Mouse (Mus musculus): ENCODE data around the gene Bend6.

Bend6 gene

GRCm38 (mm10) chr1:33911589-33911988 is 4.0 kb upstream of the Bend6 start:
- in situ Hi-C loops (cut with MboI; ENCODE audit: low pct_unique_long_range_greater_than_20kb in 1 of 2, low sequenced_read_pairs in 2 of 2, unreplicated experiment in 1 of 2), result no loop called here

DNA sequence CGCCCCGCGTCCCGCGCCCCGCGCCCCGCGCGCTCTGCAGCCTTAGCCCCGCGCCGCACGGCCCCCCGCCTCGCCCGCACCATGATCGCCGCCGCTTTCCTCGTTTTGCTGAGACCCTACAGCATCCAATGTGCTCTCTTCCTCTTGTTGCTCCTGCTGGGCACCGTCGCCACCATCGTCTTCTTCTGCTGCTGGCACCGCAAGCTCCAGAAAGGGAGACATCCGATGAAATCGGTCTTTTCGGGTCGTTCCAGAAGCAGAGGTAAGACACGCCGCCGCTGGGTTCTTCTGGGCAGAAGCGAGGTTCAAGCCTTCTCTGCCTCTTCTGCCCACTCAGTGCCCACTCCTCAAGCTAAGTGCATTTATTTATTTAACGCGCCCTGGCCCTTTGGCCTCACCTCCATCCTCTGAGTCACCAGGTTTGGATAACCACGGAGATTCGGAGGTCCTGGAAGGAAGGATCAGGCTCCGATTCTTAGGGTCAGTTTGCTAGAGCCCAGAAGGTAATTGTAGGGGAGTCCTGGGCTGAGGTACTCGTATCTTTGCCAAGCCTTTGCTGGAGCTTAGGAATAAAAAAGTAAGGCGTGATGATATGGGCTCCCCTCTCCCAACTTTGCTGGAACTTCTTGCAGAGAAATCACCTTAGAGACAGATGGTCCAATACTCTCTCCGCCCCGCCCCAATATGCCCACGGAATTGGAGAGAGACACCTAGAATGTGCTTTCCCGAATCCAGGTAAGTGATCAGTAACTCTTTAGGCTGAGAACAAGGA is 761 bp upstream of the Bend6 start, which contains the start of gene Dst:
Dst (plus strand) TSS at position 35 of the 772 bp plus-strand sequence.
- in situ Hi-C loops (cut with MboI; ENCODE audit: low pct_unique_long_range_greater_than_20kb in 1 of 2, low sequenced_read_pairs in 2 of 2, unreplicated experiment in 1 of 2), result no loop called here

DNA sequence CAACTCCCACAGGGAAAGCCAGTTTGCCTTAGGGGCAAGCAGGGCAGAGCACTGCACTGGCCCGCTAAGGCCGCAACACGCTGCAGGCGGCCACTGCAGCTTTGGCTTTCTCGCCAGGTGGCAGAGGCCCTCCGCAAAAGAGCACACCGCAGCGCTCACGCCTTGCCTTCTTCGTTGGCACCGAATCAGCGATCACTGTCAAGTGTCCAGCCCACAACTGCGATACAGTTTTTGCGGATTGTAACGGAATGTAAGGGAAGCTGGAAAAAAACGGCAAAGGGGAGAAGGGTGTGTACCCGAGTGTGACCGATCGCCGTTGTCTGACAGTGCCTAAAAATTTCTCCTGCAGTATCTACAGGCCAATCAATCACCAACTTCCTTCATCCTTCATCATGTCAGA is 689 bp downstream of the Bend6 start:
- in situ Hi-C loops (cut with MboI; ENCODE audit: low pct_unique_long_range_greater_than_20kb in 1 of 2, low sequenced_read_pairs in 2 of 2, unreplicated experiment in 1 of 2), result no loop called here

DNA sequence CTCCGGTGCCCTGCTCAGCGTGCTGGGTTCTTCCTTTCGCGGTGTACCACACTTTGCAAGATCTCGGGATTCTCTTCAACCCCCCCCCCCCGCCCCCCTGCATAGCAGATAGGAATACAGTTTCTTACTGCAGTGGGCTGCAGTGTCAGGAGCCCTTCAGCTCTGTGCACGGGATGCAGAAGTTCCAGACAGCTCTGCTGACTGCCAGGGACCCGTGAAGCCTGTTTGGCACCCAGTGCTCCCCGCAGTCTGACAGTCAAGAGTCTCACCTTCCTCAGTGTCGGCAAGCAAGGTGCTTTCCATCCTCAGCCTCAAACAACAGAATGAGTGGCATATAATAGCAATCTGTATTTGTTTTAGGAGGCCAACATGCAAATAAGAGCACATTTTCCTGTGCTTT is 1.4 kb downstream of the Bend6 start:
- in situ Hi-C loops (cut with MboI; ENCODE audit: low pct_unique_long_range_greater_than_20kb in 1 of 2, low sequenced_read_pairs in 2 of 2, unreplicated experiment in 1 of 2), result no loop called here

DNA sequence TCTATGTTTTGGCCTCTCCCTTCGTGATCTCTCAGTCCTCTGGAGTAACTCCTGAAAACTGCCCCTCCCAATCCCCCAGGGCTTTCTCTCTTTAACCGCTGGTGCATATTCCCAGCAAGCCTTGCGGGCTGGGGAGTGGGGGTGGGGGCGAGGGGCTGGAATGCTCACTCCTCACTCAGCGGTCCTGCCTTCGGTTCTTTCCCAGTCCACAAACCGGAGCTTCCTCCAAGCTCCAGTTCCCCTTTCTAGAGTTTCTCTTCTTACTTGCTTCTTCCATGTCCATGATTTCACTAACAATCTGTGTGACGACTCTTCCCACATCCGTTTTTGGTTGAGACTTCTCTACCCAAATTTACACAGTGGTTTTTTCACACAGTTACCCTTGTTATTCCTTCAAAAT is 4.0 kb downstream of the Bend6 start:
- in situ Hi-C loops (cut with MboI; ENCODE audit: low pct_unique_long_range_greater_than_20kb in 1 of 2, low sequenced_read_pairs in 2 of 2, unreplicated experiment in 1 of 2), result no loop called here

GRCm38 (mm10) chr1:33900175-33900574 is 7.4 kb downstream of the Bend6 start:
- in situ Hi-C loops (cut with MboI; ENCODE audit: low pct_unique_long_range_greater_than_20kb in 1 of 2, low sequenced_read_pairs in 2 of 2, unreplicated experiment in 1 of 2), result no loop called here

DNA sequence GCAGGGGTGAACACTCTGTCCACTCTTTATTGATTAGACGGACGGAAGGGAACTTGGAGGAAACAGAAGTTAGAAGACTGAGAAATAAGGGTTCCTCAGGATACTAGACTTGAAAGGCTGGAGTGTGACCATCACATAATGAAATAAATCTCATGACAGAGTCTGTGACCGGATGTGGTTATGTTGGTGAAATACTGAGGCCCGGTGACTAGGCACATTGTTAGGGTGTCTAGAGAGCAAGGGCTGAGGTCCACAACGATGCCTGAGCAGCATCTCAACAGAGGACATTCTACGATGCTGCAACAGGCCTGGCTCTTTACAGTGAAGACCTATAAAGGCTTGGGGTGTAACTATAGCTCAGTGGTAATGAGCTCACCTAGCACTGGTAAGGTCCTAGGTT is 9.2 kb downstream of the Bend6 start:
- in situ Hi-C loops (cut with MboI; ENCODE audit: low pct_unique_long_range_greater_than_20kb in 1 of 2, low sequenced_read_pairs in 2 of 2, unreplicated experiment in 1 of 2), result no loop called here

DNA sequence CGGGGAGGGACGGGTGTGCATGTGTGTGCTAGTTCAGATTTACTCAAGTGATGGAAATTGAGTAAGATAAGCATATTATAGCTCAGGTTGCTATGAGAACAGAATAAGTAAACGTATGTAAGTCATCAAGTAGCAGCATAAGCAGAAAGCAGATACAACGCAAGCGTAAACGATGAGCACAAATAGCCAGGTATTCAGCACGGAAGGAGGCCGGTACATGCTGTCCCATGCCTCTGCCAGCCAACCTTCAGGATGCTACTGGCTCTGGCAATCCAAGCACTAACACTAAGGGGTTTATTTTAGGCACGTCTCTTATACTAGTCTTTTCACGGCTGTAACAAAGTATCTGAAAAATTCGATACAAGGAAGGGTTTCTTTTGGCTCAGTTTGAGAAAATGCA is 10.2 kb downstream of the Bend6 start:
- in situ Hi-C loops (cut with MboI; ENCODE audit: low pct_unique_long_range_greater_than_20kb in 1 of 2, low sequenced_read_pairs in 2 of 2, unreplicated experiment in 1 of 2), result no loop called here

GRCm38 (mm10) chr1:33896666-33897065 is 10.9 kb downstream of the Bend6 start:
- in situ Hi-C loops (cut with MboI; ENCODE audit: low pct_unique_long_range_greater_than_20kb in 1 of 2, low sequenced_read_pairs in 2 of 2, unreplicated experiment in 1 of 2), result no loop called here

GRCm38 (mm10) chr1:33896116-33896515 is 11.5 kb downstream of the Bend6 start:
- in situ Hi-C loops (cut with MboI; ENCODE audit: low pct_unique_long_range_greater_than_20kb in 1 of 2, low sequenced_read_pairs in 2 of 2, unreplicated experiment in 1 of 2), result no loop called here

DNA sequence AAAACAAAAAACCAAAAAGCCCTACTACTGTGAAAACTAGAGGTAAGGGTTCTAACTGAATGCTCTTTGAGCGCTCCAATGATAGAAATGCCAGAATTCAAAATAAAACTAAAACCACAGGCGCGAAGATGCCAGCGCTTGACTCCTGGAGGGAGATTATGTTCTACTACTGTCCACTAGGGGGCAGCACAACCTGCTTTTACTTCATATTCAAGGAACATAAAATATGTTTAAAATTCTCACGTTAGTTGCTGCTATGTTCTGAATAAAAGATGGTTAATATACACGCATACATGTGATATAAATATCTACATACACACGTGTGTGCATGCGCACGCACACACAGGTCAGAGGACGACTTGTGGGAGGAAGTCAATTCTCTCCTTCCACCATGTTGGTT is 14.8 kb downstream of the Bend6 start:
- in situ Hi-C loops (cut with MboI; ENCODE audit: low pct_unique_long_range_greater_than_20kb in 1 of 2, low sequenced_read_pairs in 2 of 2, unreplicated experiment in 1 of 2), result loop anchor here in 1 of 2 experiments (5.0 kb wide), 1 partner anchor 70 kb away; no protein-coding TSS in a partner anchor

GRCm38 (mm10) chr1:33883102-33883839 is 24.3 kb downstream of the Bend6 start:
- in situ Hi-C loops (cut with MboI; ENCODE audit: low pct_unique_long_range_greater_than_20kb in 1 of 2, low sequenced_read_pairs in 2 of 2, unreplicated experiment in 1 of 2), result no loop called here

GRCm38 (mm10) chr1:33878170-33878569 is 29.4 kb downstream of the Bend6 start:
- in situ Hi-C loops (cut with MboI; ENCODE audit: low pct_unique_long_range_greater_than_20kb in 1 of 2, low sequenced_read_pairs in 2 of 2, unreplicated experiment in 1 of 2), result no loop called here

GRCm38 (mm10) chr1:33876416-33876815 is 31.2 kb downstream of the Bend6 start:
- in situ Hi-C loops (cut with MboI; ENCODE audit: low pct_unique_long_range_greater_than_20kb in 1 of 2, low sequenced_read_pairs in 2 of 2, unreplicated experiment in 1 of 2), result no loop called here

- in situ Hi-C loops (cut with MboI; ENCODE audit: low pct_unique_long_range_greater_than_20kb in 1 of 2, low sequenced_read_pairs in 2 of 2, unreplicated experiment in 1 of 2), result no loop called here
These were observed 31.9 kb downstream of the Bend6 start for GRCm38 (mm10) chr1:33875691-33876090.

DNA sequence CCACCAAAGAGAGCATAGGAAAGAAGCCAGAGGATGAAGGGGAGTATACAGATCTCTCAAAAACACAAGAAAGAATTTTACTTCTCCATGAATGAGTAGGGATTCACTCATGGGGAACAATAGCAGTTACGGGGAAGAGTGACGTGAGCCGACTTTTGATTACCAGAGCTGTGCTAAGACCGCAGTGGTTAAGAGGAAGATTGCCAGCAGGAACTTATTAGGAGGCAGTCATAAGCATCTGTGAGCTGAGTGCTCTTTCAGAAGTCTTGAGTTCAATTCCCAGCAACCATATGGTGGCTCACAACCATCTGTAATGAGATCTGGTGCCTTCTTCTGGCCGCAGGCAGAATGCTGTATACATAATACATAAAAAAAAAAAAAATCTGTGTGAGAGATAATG is 34.1 kb downstream of the Bend6 start:
- in situ Hi-C loops (cut with MboI; ENCODE audit: low pct_unique_long_range_greater_than_20kb in 1 of 2, low sequenced_read_pairs in 2 of 2, unreplicated experiment in 1 of 2), result no loop called here

- in situ Hi-C loops (cut with MboI; ENCODE audit: low pct_unique_long_range_greater_than_20kb in 1 of 2, low sequenced_read_pairs in 2 of 2, unreplicated experiment in 1 of 2), result no loop called here
These were observed 38.2 kb downstream of the Bend6 start for GRCm38 (mm10) chr1:33869437-33869836.

DNA sequence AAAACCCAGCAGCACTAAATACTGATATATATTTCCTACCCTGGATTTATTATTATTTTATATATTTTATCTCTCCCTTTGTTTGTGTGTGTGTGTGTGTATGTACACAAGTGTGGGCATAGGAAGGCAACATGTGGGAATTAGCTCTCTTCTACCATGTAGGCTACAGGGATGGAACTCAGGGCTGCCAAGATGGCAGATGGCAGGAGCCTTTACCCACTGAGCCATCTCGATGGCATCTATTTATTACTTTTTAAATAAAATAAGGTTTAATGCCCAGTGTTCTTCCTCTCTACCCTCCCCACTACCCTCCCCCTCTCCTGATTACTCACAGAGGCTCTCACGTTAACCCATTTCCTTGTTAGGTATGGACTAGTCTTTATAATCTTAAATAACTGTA is 38.6 kb downstream of the Bend6 start:
- in situ Hi-C loops (cut with MboI; ENCODE audit: low pct_unique_long_range_greater_than_20kb in 1 of 2, low sequenced_read_pairs in 2 of 2, unreplicated experiment in 1 of 2), result no loop called here

DNA sequence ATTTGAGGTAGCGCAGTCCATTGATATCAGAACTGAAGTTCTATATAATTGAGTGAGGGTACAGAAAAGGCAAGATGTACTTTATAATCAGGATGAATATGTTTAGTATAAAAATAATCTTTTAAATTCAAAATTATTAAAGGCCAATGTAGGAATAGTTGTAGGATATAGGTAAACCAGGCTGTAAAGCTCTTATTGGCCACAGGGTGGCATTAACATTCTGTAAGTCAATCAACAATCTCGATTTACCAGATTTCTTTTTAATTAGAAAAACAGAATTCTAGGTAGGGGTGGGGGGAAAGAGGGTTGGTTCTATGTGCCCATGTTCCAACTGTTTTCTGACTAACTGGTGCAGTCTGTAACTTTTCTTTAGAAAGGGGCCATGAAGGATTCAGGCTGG is 60.8 kb downstream of the Bend6 start:
- in situ Hi-C loops (cut with MboI; ENCODE audit: low pct_unique_long_range_greater_than_20kb in 1 of 2, low sequenced_read_pairs in 2 of 2, unreplicated experiment in 1 of 2), result no loop called here

GRCm38 (mm10) chr1:33843823-33844222 is 63.8 kb downstream of the Bend6 start:
- in situ Hi-C loops (cut with MboI; ENCODE audit: low pct_unique_long_range_greater_than_20kb in 1 of 2, low sequenced_read_pairs in 2 of 2, unreplicated experiment in 1 of 2), result no loop called here
